Mouse (Mus musculus) forebrain, embryonic 16.5 days (tissue): Measurements from ENCODE around the gene Irf5. TPM values are rescaled to one million over a fixed set of nuclear protein-coding genes. Genes with fewer than 3 reads are reported as not detected.

ENCODE experiments used
- ATAC-seq: fragments of 200-750 bp; cut with Nextera tagmentation; 2 replicates; pipeline ENCODE4 v1.8.0; 2017; ENCODE audit warnings: mild to moderate bottlenecking, moderate library complexity
- H3K27ac ChIP-seq: fragments of 300-500 bp; sonication (generic); 2 replicates; pipeline ENCODE4 v1.5.1; 2014; ENCODE audit warnings: low read length, control low read depth
- H3K27me3 ChIP-seq: fragments of 300-500 bp; sonication (generic); replicated peaks from 2 replicates; pipeline ENCODE4 v1.6.1; 2014; ENCODE audit warnings: low read length; ENCODE audit not compliant: control insufficient read depth, insufficient read depth
- H3K36me3 ChIP-seq: fragments of 300-500 bp; sonication (generic); 2 replicates; pipeline ENCODE4 v1.6.1; 2014; ENCODE audit not compliant: control insufficient read depth, insufficient read depth
- H3K4me1 ChIP-seq: fragments of 300-500 bp; sonication (generic); replicated peaks from 2 replicates; pipeline ENCODE4 v1.6.1; 2014; ENCODE audit warnings: low read length; ENCODE audit not compliant: control insufficient read depth, insufficient read depth
- H3K4me2 ChIP-seq: fragments of 300-500 bp; sonication (generic); 2 replicates; pipeline ENCODE4 v1.6.1; 2014; ENCODE audit warnings: mild to moderate bottlenecking, low read length, control low read depth
- H3K4me3 ChIP-seq: fragments of 300-500 bp; sonication (generic); replicated peaks from 2 replicates; pipeline ENCODE4 v1.5.1; 2014; ENCODE audit warnings: mild to moderate bottlenecking, low read length, control low read depth
- H3K9ac ChIP-seq: fragments of 300-500 bp; sonication (generic); replicated peaks from 2 replicates; pipeline ENCODE4 v1.6.1; 2014; ENCODE audit warnings: low read depth, low read length, control low read depth
- H3K9me3 ChIP-seq: fragments of 300-500 bp; sonication (generic); 2 replicates; pipeline ENCODE4 v1.6.1; 2016; ENCODE audit warnings: low read length; ENCODE audit not compliant: control insufficient read depth
- WGBS: fragments of 180-500 bp; shearing (Covaris S2); extraction: QIAGEN DNeasy Blood & Tissue Kit; methylation state at CpG from one replicate; pipeline ENCODE4 v1.1.7; 2014; 5-methylcytosine and 5-hydroxymethylcytosine counted together
- polyA plus RNA-seq: library from polyadenylated mRNA; unstranded; fragments of >200 nt; fragmentation: Nextera tagmentation; extraction: Ambion mirVana; gene quantifications from 2 replicates; pipeline ENCODE4 v1.2.1, GENCODE M21; 2015

Irf5 gene
- 1.5 and 2.2 TPM in 2 replicates for polyA plus RNA-seq

DNA sequence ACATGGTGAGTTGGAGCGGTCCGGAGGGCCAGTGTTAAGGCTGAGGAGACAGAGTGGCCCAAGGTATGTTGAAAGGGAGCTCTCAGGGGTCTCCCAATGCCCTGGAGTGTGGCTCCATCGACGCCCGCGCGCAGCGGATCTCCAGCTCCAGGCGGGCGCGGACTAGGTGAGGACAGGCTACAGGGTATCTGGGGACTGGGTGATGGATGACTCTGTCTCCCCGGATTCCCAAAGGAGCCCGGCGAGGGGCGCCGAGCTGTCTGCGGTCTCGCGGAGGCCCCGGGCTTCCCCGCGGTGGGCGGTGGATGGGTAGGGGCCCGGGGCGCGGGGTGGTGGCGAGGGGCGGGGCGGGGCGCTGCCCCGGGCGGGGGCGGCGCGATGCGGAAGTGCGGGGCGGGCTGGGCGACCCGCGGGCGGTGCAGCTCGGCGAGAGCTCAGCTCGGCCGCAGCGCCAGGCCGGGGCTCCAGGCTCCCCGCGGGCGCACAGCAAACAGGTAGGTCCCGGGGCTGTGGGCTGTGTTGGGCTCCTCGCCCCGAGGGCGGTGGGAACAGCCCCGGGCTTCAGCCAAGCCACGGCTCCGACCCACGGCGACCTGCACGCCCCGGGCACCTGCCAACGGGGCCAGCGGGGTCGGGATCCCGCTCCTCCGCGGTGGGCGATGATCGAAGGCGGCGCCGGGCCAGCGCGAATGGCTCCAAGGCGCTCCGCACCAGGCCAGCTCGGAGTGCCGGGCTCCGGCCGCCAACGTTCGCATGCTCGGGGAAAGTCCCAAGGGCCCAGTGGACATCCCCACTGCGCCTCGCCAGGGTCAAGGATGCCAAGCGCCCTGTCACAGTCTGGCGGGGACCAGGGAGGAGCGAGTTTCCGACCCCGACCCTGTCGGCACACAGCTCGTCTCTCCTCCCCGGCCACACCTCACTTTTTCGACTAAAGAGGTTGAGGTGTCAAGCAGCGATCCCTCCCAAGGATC, at the start of gene Irf5:
Gene Irf5, plus strand, starts transcription at position 345 of the 971 bp plus-strand sequence.
- peak within 1 kb of the TSS; percentile 51 for H3K4me3 ChIP-seq
- H3K9ac ChIP-seq: peak within 1 kb of the TSS; percentile 53
- H3K36me3 ChIP-seq: no peaks in the 10 kb centered on the region
- H3K27ac ChIP-seq: no peak within 1 kb of the TSS
- peak within 1 kb of the TSS; percentile 87 for H3K4me2 ChIP-seq
- WGBS: under 1% methylated on average over 78 of the region's 96 CpGs
- H3K9me3 ChIP-seq: 0 out of 2 replicates have a peak, but pooled peaks cover 4% of the 10 kb centered on the region
- H3K4me1 ChIP-seq: peaks cover 17% of the 10 kb centered on the region
- ATAC-seq: peak; percentile 63; the same call in 1 of the 2 replicates
- H3K27me3 ChIP-seq: peaks cover 35% of the 10 kb centered on the region

DNA sequence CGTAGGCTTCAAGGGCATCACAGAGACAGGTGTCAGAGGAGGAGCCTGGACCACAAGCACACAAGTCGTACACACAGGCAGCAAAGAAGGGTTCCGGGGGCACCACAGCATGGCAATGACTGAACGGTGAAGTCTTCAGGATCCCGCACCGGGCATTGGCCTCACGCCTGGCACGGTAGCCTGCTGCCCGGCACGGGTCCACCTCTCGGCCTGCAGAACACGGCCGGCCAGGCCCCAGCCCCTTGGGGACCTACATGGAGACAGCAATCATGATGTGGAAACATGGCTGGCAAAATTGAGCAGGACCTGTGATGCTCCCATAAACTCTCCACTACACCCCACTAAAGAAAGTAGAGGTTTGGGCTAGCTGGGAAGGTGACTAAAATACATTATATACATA, 43.7 kb upstream of the Irf5 start:
- no peak overlapping the region for H3K4me3 ChIP-seq
- 96% methylated on average over 13 of the region's 13 CpGs for WGBS
- no peak overlapping the region for H3K9ac ChIP-seq
- no peaks in the 10 kb centered on the region for H3K9me3 ChIP-seq
- no peaks in the 10 kb centered on the region for H3K27me3 ChIP-seq
- H3K4me2 ChIP-seq: no peak overlapping the region
- H3K36me3 ChIP-seq: no peaks in the 10 kb centered on the region
- H3K27ac ChIP-seq: no peak overlapping the region
- H3K4me1 ChIP-seq: peaks cover 4% of the 10 kb centered on the region; the same call in 1 of the 2 replicates
- ATAC-seq: no peak

- Histone ChIP-seq H3K4me2 (peak overlapping the region; percentile 57), H3K4me3 (peak overlapping the region; percentile 26), H3K9ac (peak overlapping the region; percentile 37; the same call in 1 of the 2 replicates), H3K4me1 (peaks cover 4% of the 10 kb centered on the region; the same call in 1 of the 2 replicates), H3K27me3 (no peaks in the 10 kb centered on the region), H3K9me3 (no peaks in the 10 kb centered on the region), H3K36me3 (no peaks in the 10 kb centered on the region), H3K27ac (no peak overlapping the region)
- peak; percentile 66 for ATAC-seq
- WGBS: 5% methylated on average over 26 of the region's 26 CpGs
Measured at GRCm38 (mm10) chr6:29484716-29485559, 41.5 kb upstream of the Irf5 start.

- no peak for ATAC-seq
- Histone ChIP-seq H3K4me2 (no peak overlapping the region), H3K4me3 (no peak overlapping the region), H3K36me3 (no peaks in the 10 kb centered on the region), H3K27ac (no peak overlapping the region), H3K27me3 (no peaks in the 10 kb centered on the region), H3K9ac (no peak overlapping the region), H3K4me1 (peaks cover 4% of the 10 kb centered on the region; the same call in 1 of the 2 replicates), H3K9me3 (no peaks in the 10 kb centered on the region)
- WGBS: 49% methylated on average over 2 of the region's 2 CpGs
Measured at GRCm38 (mm10) chr6:29485951-29486350, 40.5 kb upstream of the Irf5 start.

- WGBS: 88% methylated on average over 4 of the region's 4 CpGs
- H3K4me3 ChIP-seq: no peak overlapping the region
- H3K27ac ChIP-seq: no peak overlapping the region
- peaks cover 27% of the 10 kb centered on the region for H3K27me3 ChIP-seq
- no peaks in the 10 kb centered on the region for H3K4me1 ChIP-seq
- no peak overlapping the region for H3K4me2 ChIP-seq
- no peaks in the 10 kb centered on the region for H3K36me3 ChIP-seq
- H3K9ac ChIP-seq: no peak overlapping the region
- ATAC-seq: no peak
- H3K9me3 ChIP-seq: no peaks in the 10 kb centered on the region
Measured at GRCm38 (mm10) chr6:29494101-29494500, 32.3 kb upstream of the Irf5 start.

DNA sequence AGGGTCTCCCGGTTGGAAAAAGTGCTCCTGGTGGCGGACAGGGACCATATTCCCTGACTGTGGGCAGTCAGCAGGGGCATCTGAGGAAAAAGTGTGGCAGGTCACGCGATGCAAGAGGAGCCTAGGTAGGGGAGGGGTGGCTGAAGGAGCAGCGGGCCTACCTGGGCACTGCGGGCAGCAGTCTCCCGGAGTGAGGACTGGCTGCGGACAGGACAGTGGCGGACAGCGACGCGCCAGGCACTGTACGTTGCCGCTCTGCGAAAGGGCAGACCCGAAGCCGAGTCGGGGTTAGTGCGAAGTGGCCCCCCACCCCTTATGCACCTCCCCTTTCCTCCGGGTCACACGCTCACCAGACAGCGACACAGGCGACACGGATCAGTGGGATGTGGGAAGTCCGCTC, 30.2 kb upstream of the Irf5 start:
- 13% methylated on average over 25 of the region's 25 CpGs for WGBS
- Histone ChIP-seq H3K27me3 (peaks cover 27% of the 10 kb centered on the region), H3K4me1 (no peaks in the 10 kb centered on the region), H3K36me3 (no peaks in the 10 kb centered on the region), H3K4me2 (no peak overlapping the region), H3K4me3 (no peak overlapping the region), H3K27ac (no peak overlapping the region), H3K9ac (no peak overlapping the region), H3K9me3 (no peaks in the 10 kb centered on the region)
- ATAC-seq: no peak

DNA sequence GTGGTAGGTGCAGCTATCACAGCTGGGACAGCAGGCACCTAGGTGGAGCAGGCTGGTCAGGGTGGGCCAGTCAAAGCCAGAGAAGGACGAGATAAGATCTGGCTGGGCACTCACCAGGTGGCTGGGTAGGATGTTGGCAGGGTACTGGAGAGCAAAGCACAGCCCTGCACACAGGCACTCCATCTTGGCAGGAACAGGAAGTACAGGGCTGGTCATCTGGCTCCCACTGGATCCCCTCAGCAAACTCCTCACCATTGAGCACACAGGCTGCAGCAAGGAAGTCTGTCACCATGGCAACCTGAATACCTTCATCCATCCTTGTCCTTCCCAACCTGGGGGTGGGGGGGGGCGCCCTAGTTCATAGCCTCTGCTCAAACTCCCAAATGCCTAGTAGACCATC, 28.6 kb upstream of the Irf5 start:
- H3K4me3 ChIP-seq: no peak overlapping the region
- H3K4me1 ChIP-seq: no peaks in the 10 kb centered on the region
- H3K36me3 ChIP-seq: no peaks in the 10 kb centered on the region
- no peak overlapping the region for H3K27ac ChIP-seq
- ATAC-seq: no peak
- no peak overlapping the region for H3K4me2 ChIP-seq
- H3K9ac ChIP-seq: no peak overlapping the region
- 32% methylated on average over 2 of the region's 2 CpGs for WGBS
- H3K9me3 ChIP-seq: no peaks in the 10 kb centered on the region
- H3K27me3 ChIP-seq: peaks cover 27% of the 10 kb centered on the region

- ATAC-seq: no peak
- Histone ChIP-seq H3K4me3 (no peak overlapping the region), H3K4me2 (no peak overlapping the region), H3K9ac (no peak overlapping the region), H3K27ac (no peak overlapping the region), H3K9me3 (no peaks in the 10 kb centered on the region), H3K4me1 (no peaks in the 10 kb centered on the region), H3K27me3 (peaks cover 27% of the 10 kb centered on the region), H3K36me3 (no peaks in the 10 kb centered on the region)
- 95% methylated on average over 7 of the region's 7 CpGs for WGBS
Measured at GRCm38 (mm10) chr6:29500177-29500576, 26.2 kb upstream of the Irf5 start.

DNA sequence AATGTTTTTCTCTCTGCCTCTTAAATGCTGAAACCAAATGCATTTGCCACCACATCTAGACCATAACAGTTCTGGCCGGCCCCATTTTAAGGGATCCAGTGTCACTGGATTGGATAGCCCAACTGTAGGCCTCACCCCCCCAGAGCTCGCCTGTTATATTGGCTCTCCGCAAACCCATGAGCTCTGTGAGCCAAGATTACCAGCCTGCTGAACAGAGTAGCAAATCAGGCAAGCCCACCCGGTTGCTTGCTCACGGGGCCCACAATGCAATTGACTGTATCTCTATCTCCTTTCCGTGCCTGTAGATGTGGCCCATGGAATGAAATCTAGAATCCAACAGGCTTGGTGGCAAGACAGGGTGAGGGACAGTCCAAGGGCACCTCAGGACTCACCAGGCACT, 25.6 kb upstream of the Irf5 start:
- WGBS: 87% methylated on average over 6 of the region's 6 CpGs
- Histone ChIP-seq H3K4me3 (no peak overlapping the region), H3K9me3 (no peaks in the 10 kb centered on the region), H3K27ac (no peak overlapping the region), H3K4me2 (no peak overlapping the region), H3K4me1 (no peaks in the 10 kb centered on the region), H3K9ac (no peak overlapping the region), H3K27me3 (peaks cover 20% of the 10 kb centered on the region), H3K36me3 (no peaks in the 10 kb centered on the region)
- no peak for ATAC-seq
